Mouse (Mus musculus) layer of hippocampus, postnatal 25 days (tissue): ENCODE measurements at regions not wholly inside any gene's neighbourhood (a gene's known extent, or its start where the extent isn't known, plus 50 kb on each side); places are given as distances from the start of the nearest gene placed in this dataset.

Source experiments
- DNase-seq, 2 experiments: peaks; one replicate each; pipeline ENCODE4 v3.0.0; 2022; ENCODE audit warnings: mixed read lengths in 2 of 2, low spot score in 1 of 2; ENCODE audit errors: extremely low spot score in 1 of 2

DNA sequence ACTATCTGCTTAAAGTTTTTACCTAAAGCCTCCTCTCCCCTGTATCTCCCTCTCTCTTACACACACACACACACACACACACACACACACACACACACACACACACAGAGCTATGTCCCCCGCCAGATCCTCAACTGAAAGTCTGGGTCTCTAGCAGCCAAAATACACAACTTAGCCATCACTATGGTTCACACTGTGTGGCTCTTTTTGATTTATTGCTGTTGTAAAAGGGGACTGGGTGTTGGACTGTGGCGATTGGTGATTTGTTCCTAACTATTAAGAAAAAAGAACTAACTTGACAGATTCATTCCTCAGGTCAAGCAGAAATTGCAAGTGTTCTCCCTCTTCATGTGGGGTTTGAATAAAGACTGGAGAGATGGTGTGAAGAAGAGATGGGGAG lies 278.2 kb downstream of the Ccdc91 start:
- DNase-seq, result no peak

GRCm38 (mm10) chr6:147755750-147756523 lies 280.3 kb downstream of the Ccdc91 start:
- DNase-seq, result no peak

- no peak for DNase-seq
Observed at GRCm38 (mm10) chr6:147759485-147759884, 283.9 kb downstream of the Ccdc91 start.

DNA sequence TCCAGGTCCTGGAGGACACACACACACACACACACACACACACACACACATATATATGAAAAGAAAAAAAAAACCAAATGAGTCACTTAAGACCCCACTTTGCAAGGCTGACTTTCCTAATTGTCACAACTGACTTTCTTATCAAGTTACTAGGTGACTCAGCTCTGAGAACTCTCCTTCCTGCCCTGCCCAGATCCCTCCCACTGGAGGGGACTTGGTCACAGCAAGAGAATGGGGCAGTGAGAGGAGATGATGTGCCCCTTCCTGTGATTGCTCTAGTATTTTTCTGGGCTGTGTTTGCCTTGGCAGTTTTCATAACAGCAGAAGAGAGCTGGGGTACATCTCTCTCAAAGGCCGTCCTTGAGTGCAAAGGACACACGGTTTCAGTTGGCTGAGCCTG lies 284.5 kb downstream of the Ccdc91 start:
- no peak for DNase-seq

DNA sequence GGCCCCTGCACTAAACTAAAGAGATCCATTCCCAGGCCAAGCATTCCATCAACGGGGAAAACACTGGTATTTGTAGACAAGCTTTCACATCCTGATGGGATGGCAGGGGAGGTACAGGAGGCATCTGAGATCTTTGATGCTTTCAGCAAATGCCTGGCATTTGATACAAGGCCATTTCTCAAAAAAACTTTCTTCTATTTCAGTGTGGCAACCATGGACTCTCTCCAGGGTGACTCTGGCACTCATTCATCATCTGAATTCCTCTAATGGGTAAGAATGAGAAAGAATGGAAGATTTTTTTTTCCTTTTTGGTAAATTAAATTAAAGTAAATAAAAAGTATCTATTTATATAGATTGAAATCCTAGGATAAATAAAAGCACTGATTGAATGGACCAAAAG lies 281.8 kb upstream of the Far2 start:
- no peak for DNase-seq

DNA sequence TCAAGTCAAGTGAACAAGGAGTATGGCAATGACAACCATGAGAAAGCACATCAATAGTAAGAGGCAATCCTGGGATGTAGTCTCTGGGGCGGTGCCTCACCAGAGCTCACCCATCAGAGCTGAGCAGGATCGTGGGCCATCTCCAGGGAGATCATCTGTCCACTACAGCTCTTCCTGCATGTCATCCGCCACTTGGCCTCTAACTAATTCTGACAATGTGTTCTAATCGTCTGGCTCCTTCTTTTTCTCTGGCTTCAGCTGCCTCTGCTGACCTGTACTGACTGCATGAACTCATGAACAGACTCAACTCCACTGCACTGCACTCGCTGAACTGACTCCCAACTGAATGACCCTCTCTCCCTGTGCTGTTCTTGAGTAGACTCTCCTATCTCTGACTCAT lies 277.9 kb upstream of the Far2 start:
- no peak for DNase-seq

- no peak for DNase-seq
Observed at GRCm38 (mm10) chr6:147770034-147770433, 277.0 kb upstream of the Far2 start.

- DNase-seq, result no peak
Observed at GRCm38 (mm10) chr6:147771411-147771810, 275.6 kb upstream of the Far2 start.

GRCm38 (mm10) chr6:147773904-147774303 lies 273.2 kb upstream of the Far2 start:
- DNase-seq, result no peak

GRCm38 (mm10) chr6:147774626-147775025 lies 272.4 kb upstream of the Far2 start:
- DNase-seq, result no peak

- DNase-seq, result no peak
Observed at GRCm38 (mm10) chr6:147779466-147779865, 267.6 kb upstream of the Far2 start.

DNA sequence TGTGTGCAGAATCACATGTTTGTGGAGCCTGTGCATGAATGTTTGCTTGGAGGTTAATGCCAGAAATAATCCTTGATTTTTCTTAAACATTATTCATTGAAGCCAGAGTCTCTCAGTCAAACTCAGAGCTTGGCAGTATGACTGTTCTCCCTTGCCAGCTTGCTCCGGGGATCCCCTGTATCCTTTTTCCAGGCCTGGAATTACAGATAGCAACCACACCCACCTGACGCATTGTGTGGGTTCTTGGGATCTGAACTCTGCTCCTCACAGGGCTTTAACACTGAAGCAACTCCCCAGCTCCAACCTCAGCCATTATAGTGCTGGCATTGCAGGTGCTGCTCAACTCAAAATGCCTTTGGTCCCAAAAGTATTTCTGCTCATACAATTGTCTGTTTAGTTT lies 262.8 kb upstream of the Far2 start:
- no peak for DNase-seq

DNA sequence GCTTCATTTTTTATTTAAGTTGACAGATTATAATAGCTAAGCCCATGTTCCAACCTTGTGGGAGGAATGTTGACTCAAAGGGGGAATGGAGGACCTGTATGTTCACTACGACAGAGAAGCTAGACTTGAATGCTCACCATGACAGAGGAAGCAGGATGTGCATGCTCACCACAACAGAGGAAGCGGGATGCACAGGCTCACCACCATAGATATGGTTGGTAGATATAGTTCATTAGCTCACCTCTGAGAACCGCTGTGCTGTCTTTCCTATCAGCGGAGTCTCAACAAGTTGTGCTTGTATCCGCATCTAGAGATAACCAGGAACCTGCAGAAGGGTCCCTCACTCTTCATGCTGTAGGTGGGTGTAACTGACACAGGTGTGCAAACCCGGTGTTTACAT lies 262.2 kb upstream of the Far2 start:
- DNase-seq, result no peak

GRCm38 (mm10) chr6:147788095-147788494 lies 259.0 kb upstream of the Far2 start:
- no peak for DNase-seq

DNA sequence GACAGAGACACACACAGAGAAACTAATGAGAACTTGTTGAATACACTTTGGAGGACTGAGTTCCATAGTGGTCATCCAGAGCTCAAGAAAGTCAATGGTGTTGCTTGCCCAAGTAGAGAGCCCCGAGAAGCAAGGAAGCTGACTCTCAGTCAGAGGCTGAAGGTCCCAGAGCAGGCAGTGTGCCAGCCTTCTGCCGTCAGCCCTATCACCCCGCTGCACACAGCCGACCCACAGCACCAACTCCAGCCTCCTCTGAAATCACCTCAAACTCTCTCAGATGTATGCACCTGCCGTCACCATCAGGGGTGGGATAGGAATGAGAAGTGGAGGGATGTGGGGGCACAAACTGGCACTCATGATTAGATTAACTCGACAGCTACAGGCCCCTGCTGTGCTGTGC lies 257.9 kb upstream of the Far2 start:
- no peak for DNase-seq

DNA sequence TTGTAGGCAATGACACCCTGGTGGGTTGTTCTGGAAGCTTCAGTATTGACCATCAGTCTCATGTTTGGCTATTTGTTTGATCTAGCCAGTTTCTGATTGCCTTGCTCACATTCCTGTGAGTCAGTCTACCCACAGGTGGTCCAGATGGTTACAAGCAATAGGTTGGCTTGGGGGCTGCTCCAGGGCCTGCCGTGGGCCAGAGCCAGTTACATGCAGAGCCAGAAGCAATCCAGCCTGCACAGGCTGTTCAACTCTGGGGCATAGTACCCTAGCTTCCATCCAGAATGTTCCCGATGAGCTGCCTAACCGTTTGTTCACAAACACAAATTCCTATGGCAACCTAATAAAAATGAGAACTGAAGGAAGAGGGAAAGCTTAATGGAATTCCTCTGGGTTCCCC lies 253.2 kb upstream of the Far2 start:
- DNase-seq, result no peak

DNA sequence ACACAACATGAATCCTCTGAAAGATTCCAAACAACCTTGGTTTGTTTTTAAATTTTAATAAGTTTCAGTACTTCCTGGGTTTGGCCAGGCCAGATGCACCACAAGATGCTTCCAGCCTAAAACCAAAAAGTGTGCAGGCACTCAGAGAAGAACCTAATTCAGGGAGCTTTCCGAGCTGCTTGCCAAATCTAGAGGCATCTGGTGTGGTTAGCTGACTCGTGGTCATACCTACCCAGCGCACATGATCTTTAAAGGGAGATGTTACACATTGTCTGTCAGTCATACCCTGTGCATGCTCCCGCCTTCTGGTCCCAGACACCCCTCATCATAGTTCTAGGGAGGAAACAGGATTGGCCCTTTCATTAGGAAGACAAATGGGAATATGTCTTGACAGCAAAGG lies 252.7 kb upstream of the Far2 start:
- no peak for DNase-seq

GRCm38 (mm10) chr6:147799009-147799727 lies 247.9 kb upstream of the Far2 start:
- DNase-seq, result no peak

GRCm38 (mm10) chr6:147799861-147800260 lies 247.2 kb upstream of the Far2 start:
- no peak for DNase-seq

DNA sequence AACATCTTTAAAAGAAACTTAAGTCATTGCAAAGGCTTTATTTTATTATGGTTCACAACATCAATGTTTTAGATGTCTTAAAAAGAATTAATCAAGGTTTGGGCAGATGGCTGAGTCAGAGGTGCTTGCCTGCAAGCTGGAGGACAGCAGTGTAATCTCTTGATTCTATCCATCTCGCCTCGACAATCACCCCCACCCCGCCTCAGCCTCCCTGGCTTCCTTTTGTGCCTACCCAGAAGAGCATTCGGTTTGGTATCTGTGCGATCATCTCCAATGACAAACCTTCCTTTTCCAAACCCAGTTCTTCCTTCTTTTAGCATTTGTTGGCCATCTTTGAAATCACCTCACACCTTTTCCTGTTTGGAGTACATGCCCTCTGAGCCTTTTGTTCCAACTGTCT lies 246.2 kb upstream of the Far2 start:
- no peak for DNase-seq

DNA sequence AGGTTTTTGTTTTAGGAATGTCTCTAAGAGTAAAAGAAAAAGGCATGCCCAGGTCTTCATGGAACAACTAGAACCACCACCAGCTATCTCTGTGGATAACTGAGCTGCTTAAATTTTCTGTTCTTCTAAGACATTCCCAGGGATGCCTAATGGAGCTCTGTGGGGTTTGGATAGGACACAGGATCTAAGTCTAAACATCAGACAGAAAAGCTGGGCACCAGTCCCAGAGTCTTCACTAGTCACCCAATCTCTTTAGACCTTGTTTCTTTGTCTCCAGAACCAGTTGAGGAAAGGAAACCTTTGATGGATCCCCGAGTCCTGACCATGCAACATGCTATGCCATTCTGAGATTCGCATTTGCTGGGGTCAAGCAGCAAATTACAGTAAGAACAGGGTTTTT lies 243.2 kb upstream of the Far2 start:
- no peak for DNase-seq

DNA sequence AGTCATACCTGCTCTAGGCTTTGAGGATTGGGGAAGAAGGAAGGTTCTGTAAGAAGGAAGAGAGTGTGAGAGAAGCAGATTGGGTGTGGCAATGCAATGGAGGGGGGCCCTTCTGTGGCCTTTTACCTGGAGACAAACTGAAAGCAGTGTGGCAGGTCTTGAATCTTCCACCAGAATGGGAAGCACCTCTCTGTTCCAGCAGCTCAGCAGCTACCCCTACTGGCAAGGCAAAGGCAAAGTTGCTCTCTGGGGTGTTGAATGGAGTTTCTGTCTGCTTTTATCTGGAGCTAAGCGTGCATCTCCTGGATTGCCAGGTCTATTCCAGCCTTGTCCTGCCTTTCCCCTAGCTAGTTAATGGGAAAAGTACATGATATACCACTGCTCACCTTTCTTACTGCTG lies 236.3 kb upstream of the Far2 start:
- DNase-seq, result peak; percentile 46 to 80
